ENCODE assay signal across 9 mouse cellular contexts in genomic region chr10:45916928-45917327, GRCm38 (mm10).
A peak's percentile ranks its signal among the peaks of the same experiment; 100 is the strongest.
DNase-seq lines count a peak whose midpoint lies in the region; ATAC-seq and TF ChIP-seq lines count a peak whose summit lies in the region.
"Had no signal": no experiment of that assay in that cellular context is flagged by ENCODE, and none has a peak within 500 bp of the region (broad histone marks: within the 10 kb centered on the region; RNA-seq: fewer than 3 reads in every experiment).

No protein-coding gene starts in this region.

- in situ Hi-C loops in ES-E14 (cut with MboI; ENCODE audit: low sequenced_read_pairs in 2 of 2, unreplicated experiment in 2 of 2): loop anchor here in 1 of 2 experiments (10.0 kb wide), 1 partner anchor 532 kb away; no protein-coding TSS in a partner anchor

- peak; percentile 75 for DNase-seq in embryonic facial prominence, embryonic 11.5 days (ENCODE audit: low spot score)
- DNase-seq in embryonic facial prominence, embryonic 10.5 days (ENCODE audit: low spot score): no peak
- peak; percentile 2 for DNase-seq in left cerebral cortex, adult 11 months (ENCODE audit: low spot score)
- DNase-seq in left cerebral cortex, postnatal 4 days: no peak
- peak; percentile 28 for DNase-seq in ES-E14 (ENCODE audit: low read depth, low spot score)
- no peak for DNase-seq in right cerebral cortex, postnatal 10 days (ENCODE audit: low spot score in 2 of 2)

- no peak overlapping the region for H3K4me2 ChIP-seq in embryonic facial prominence, embryonic 11.5 days (ENCODE audit: low read depth, low read length)
- H3K4me2 ChIP-seq in intestine, embryonic 15.5 days (replicated peaks): no peak overlapping the region
- H3K4me2 ChIP-seq: liver, embryonic 15.5 days had no signal

- ATAC-seq in embryonic facial prominence, embryonic 11.5 days (replicated peaks; ENCODE audit: insufficient number of reproducible peaks, low FRiP score, low TSS enrichment, low read depth): no peak
- ATAC-seq in granulocyte monocyte progenitor cell, adult 5-6 weeks (replicated peaks; ENCODE audit: poor library complexity, severe bottlenecking): peak; percentile 56
- no peak for ATAC-seq in intestine, embryonic 15.5 days

- intact Hi-C loops in left cerebral cortex, postnatal 4 days (cut with DNase I): loop anchor here (5.0 kb wide), 1 partner anchor 240 kb away; no protein-coding TSS in a partner anchor

- no peaks in the 10 kb centered on the region for H3K9me3 ChIP-seq in embryonic facial prominence, embryonic 11.5 days (replicated peaks; ENCODE audit: control insufficient read depth, low read length)
- H3K9me3 ChIP-seq in embryonic facial prominence, embryonic 10.5 days: peaks cover 7% of the 10 kb centered on the region; the same call in 1 of the 2 replicates
- no peaks in the 10 kb centered on the region for H3K9me3 ChIP-seq in ES-E14 (ENCODE audit: control insufficient read depth, insufficient read depth, low read depth, low read length)
- H3K9me3 ChIP-seq in intestine, embryonic 15.5 days: no peaks in the 10 kb centered on the region
- H3K9me3 ChIP-seq: liver, embryonic 15.5 days had no signal

- no peak overlapping the region for H3K4me3 ChIP-seq in embryonic facial prominence, embryonic 11.5 days (ENCODE audit: low read depth, low read length)
- H3K4me3 ChIP-seq in embryonic facial prominence, embryonic 10.5 days: no peak overlapping the region
- no peak overlapping the region for H3K4me3 ChIP-seq in ES-E14 (ENCODE audit: insufficient read depth in 1 of 2, low read depth in 1 of 2, low read length in 2 of 2, poor library complexity in 1 of 2, severe bottlenecking in 1 of 2)
- H3K4me3 ChIP-seq in intestine, embryonic 15.5 days (replicated peaks): no peak overlapping the region
- H3K4me3 ChIP-seq: liver, embryonic 15.5 days had no signal

- H3K27ac ChIP-seq in embryonic facial prominence, embryonic 11.5 days (replicated peaks; ENCODE audit: low read depth, low read length): no peak overlapping the region
- H3K27ac ChIP-seq in embryonic facial prominence, embryonic 10.5 days (replicated peaks): no peak overlapping the region
- no peak overlapping the region for H3K27ac ChIP-seq in ES-E14 (ENCODE audit: insufficient read depth, low read depth, low read length, poor library complexity, severe bottlenecking)
- H3K27ac ChIP-seq in intestine, embryonic 15.5 days: no peak overlapping the region
- H3K27ac ChIP-seq: liver, embryonic 15.5 days had no signal

- 18% methylated on average over 3 of the region's 3 CpGs for WGBS in embryonic facial prominence, embryonic 11.5 days
- WGBS in embryonic facial prominence, embryonic 10.5 days: 22% methylated on average over 3 of the region's 3 CpGs
- WGBS in intestine, embryonic 15.5 days: 24% methylated on average over 3 of the region's 3 CpGs

- H3K27me3 ChIP-seq in embryonic facial prominence, embryonic 11.5 days (ENCODE audit: control insufficient read depth, insufficient read depth, low read length): no peaks in the 10 kb centered on the region
- H3K27me3 ChIP-seq in embryonic facial prominence, embryonic 10.5 days (replicated peaks; ENCODE audit: low read depth, poor library complexity, severe bottlenecking): no peaks in the 10 kb centered on the region
- no peaks in the 10 kb centered on the region for H3K27me3 ChIP-seq in intestine, embryonic 15.5 days (replicated peaks)
- H3K27me3 ChIP-seq: liver, embryonic 15.5 days had no signal

- no peaks in the 10 kb centered on the region for H3K4me1 ChIP-seq in embryonic facial prominence, embryonic 11.5 days (ENCODE audit: control insufficient read depth, insufficient read depth, low read length)
- H3K4me1 ChIP-seq in embryonic facial prominence, embryonic 10.5 days: no peaks in the 10 kb centered on the region
- no peaks in the 10 kb centered on the region for H3K4me1 ChIP-seq in ES-E14 (ENCODE audit: control insufficient read depth in 2 of 2, insufficient read depth in 2 of 2, low read length in 2 of 2, poor library complexity in 1 of 2)
- no peaks in the 10 kb centered on the region for H3K4me1 ChIP-seq in intestine, embryonic 15.5 days (replicated peaks)
- H3K4me1 ChIP-seq: liver, embryonic 15.5 days had no signal

- H3K36me3 ChIP-seq in embryonic facial prominence, embryonic 11.5 days (replicated peaks; ENCODE audit: control insufficient read depth, insufficient read depth, low read depth, low read length): no peaks in the 10 kb centered on the region
- peaks cover 4% of the 10 kb centered on the region; the same call in 1 of the 2 replicates for H3K36me3 ChIP-seq in embryonic facial prominence, embryonic 10.5 days (replicated peaks)
- H3K36me3 ChIP-seq in ES-E14 (ENCODE audit: control insufficient read depth, insufficient read depth, low read length, poor library complexity, severe bottlenecking): no peaks in the 10 kb centered on the region
- no peaks in the 10 kb centered on the region for H3K36me3 ChIP-seq in intestine, embryonic 15.5 days
- H3K36me3 ChIP-seq: liver, embryonic 15.5 days had no signal

- H3K9ac ChIP-seq in embryonic facial prominence, embryonic 11.5 days (replicated peaks; ENCODE audit: low read length): no peak overlapping the region
- H3K9ac ChIP-seq in ES-E14 (ENCODE audit: insufficient read depth, low read depth, low read length, poor library complexity, severe bottlenecking): no peak overlapping the region
- H3K9ac ChIP-seq in intestine, embryonic 15.5 days: no peak overlapping the region
- H3K9ac ChIP-seq: liver, embryonic 15.5 days had no signal

TF ChIP-seq in ES-E14, 5 proteins besides CTCF, POLR2A, EP300 and RAD21:
- TF ChIP-seq CHD2 (IDR thresholded peaks at IDR 0.05; ENCODE audit: low read depth, low read length) (no peak), ZC3H11A (IDR thresholded peaks at IDR 0.05; ENCODE audit: borderline replicate concordance, low read depth, low read length) (no peak), MAFK (IDR thresholded peaks at IDR 0.05; ENCODE audit: insufficient read depth, low read depth, low read length) (no peak), ZNF384 (IDR thresholded peaks at IDR 0.05; ENCODE audit: low read depth, low read length) (no peak), HCFC1 (IDR thresholded peaks at IDR 0.05; ENCODE audit: borderline replicate concordance, insufficient read depth, low read length) (no peak)

Comparison
In these comparisons a context has a peak if more than half of its experiments do, and no peak if none do; other contexts are left out.
1. DNase-seq: peak in embryonic facial prominence, embryonic 11.5 days (single experiment), left cerebral cortex, adult 11 months (single experiment) and ES-E14 (single experiment); none in embryonic facial prominence, embryonic 10.5 days (single experiment), left cerebral cortex, postnatal 4 days (single experiment) and right cerebral cortex, postnatal 10 days (0 of 2).